Mouse (Mus musculus) E14TG2a.4 (cell line): ENCODE measurements around the gene Glt1d1.

Source experiments
- H3K27me3 ChIP-seq: 2 replicates; pipeline ENCODE4 v1.6.1; 2014; ENCODE audit warnings: low read length, control low read depth; ENCODE audit not compliant: insufficient read depth
- H3K36me3 ChIP-seq: 2 replicates; pipeline ENCODE4 v1.6.1; 2014; ENCODE audit warnings: low read length, control low read depth; ENCODE audit not compliant: insufficient read depth
- H3K4me1 ChIP-seq: replicated peaks from 2 replicates; pipeline ENCODE4 v1.6.1; 2014; ENCODE audit warnings: low read depth, low read length, control low read depth
- H3K4me3 ChIP-seq: replicated peaks from 2 replicates; pipeline ENCODE4 v1.5.1; 2014; ENCODE audit warnings: mild to moderate bottlenecking, low read length
- H3K9me3 ChIP-seq: 2 replicates; pipeline ENCODE4 v1.6.1; 2014; ENCODE audit warnings: low read length, control low read depth
- CTCF ChIP-seq: conservative IDR thresholded peaks from 2 replicates; pipeline ENCODE4 v1.5.1; 2014; ENCODE audit warnings: low read length
- NANOG ChIP-seq: IDR thresholded peaks from 2 replicates; pipeline ENCODE4 v1.6.1; 2014; ENCODE audit warnings: borderline replicate concordance, low read length, mixed read lengths
- POU5F1 ChIP-seq: IDR thresholded peaks from 2 replicates; pipeline ENCODE4 v1.6.1; 2014; ENCODE audit warnings: low read length, borderline replicate concordance

The Glt1d1 gene

DNA sequence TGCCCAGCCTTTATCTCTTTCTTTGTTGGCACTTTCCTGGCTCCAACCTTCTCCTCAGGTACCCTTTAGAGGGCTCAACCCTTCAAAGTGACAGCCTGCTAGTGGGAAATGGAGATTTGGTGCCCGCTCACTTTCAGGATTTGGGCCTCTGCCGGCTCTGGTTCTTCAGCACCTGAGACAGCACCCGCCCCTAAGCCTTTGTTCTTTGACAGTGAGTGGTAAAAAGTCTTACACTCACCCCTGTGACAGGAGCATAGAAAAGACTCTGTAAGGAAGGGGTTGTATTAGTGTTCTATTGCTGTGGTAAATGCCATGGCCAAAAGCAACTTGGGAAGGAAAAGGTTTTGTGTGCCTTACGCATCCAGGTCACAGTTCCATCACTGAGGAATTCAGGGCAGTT lies 63.8 kb downstream of the Glt1d1 start:
- Histone ChIP-seq H3K9me3 (no peaks in the 10 kb centered on the region), H3K27me3 (no peaks in the 10 kb centered on the region), H3K4me3 (no peak overlapping the region), H3K36me3 (peaks cover 77% of the 10 kb centered on the region), H3K4me1 (peaks cover 43% of the 10 kb centered on the region)
- TF ChIP-seq NANOG (no peak), POU5F1 (no peak), CTCF (no peak)

- peaks cover 43% of the 10 kb centered on the region for H3K4me1 ChIP-seq
- TF ChIP-seq CTCF, result no peak
- no peak for TF ChIP-seq NANOG
- no peak for TF ChIP-seq POU5F1
- H3K4me3 ChIP-seq, result no peak overlapping the region
Measured at GRCm38 (mm10) chr5:127696602-127697001, 64.5 kb downstream of the Glt1d1 start.

DNA sequence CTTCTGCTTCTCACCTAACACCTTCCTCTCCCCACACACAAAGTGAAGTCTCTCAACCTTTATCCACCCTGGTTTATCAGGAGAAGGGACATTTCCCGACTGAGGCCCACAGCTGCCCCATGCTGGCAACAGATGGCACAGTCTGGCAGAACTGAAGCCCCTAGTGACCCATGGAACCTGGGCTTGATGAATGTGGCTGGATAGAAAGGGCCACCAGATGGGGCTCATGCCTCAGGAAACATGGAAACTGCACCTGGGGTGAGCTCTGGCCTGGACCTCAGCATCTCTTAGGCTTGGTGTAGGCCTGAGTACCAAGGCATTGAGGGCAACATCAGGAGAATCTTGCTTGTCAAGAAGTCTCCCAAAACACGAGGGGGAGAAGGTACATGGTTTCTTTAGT lies 66.5 kb downstream of the Glt1d1 start:
- H3K36me3 ChIP-seq, result peaks cover 69% of the 10 kb centered on the region
- H3K4me3 ChIP-seq, result no peak overlapping the region
- TF ChIP-seq POU5F1, result no peak
- TF ChIP-seq CTCF, result no peak
- TF ChIP-seq NANOG, result no peak
- H3K9me3 ChIP-seq, result no peaks in the 10 kb centered on the region
- H3K27me3 ChIP-seq, result no peaks in the 10 kb centered on the region
- H3K4me1 ChIP-seq, result peaks cover 37% of the 10 kb centered on the region

More at GRCm38 (mm10) chr5:127696602-127697001, 64.5 kb downstream of the Glt1d1 start:
- Histone ChIP-seq H3K27me3 (no peaks in the 10 kb centered on the region), H3K36me3 (peaks cover 77% of the 10 kb centered on the region), H3K9me3 (no peaks in the 10 kb centered on the region)

DNA sequence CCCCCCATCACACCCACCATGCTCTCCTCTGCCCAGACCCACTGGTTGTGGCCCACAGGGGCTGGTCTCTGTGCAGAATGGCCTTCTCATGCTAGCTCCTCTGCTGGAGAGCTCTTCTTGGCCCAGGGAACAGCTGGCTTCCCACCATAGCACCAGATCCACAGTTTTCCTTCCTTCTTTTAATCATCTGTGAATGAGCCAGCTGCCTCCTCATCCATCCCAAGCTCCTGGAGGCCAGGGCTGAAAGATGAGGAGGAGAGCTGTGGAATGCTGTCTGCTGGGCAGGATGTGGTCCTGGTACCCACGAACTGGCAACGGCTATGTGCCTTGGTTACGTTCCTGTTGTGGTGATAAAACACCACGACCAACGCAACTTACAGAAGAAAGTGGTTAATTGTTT lies 67.6 kb downstream of the Glt1d1 start:
- Histone ChIP-seq H3K4me3 (no peak overlapping the region), H3K9me3 (no peaks in the 10 kb centered on the region)

GRCm38 (mm10) chr5:127700156-127700555 lies 68.1 kb downstream of the Glt1d1 start:
- Histone ChIP-seq H3K4me3 (no peak overlapping the region), H3K9me3 (no peaks in the 10 kb centered on the region), H3K4me1 (peaks cover 52% of the 10 kb centered on the region), H3K36me3 (peaks cover 53% of the 10 kb centered on the region), H3K27me3 (no peaks in the 10 kb centered on the region)
- TF ChIP-seq POU5F1 (no peak), NANOG (no peak), CTCF (peak; percentile 41)

More for the DNA sequence above, 67.6 kb downstream of the Glt1d1 start:
- Histone ChIP-seq H3K36me3 (peaks cover 57% of the 10 kb centered on the region), H3K27me3 (no peaks in the 10 kb centered on the region), H3K4me1 (peaks cover 48% of the 10 kb centered on the region)
- TF ChIP-seq NANOG, result no peak
- TF ChIP-seq CTCF, result no peak
- no peak for TF ChIP-seq POU5F1

DNA sequence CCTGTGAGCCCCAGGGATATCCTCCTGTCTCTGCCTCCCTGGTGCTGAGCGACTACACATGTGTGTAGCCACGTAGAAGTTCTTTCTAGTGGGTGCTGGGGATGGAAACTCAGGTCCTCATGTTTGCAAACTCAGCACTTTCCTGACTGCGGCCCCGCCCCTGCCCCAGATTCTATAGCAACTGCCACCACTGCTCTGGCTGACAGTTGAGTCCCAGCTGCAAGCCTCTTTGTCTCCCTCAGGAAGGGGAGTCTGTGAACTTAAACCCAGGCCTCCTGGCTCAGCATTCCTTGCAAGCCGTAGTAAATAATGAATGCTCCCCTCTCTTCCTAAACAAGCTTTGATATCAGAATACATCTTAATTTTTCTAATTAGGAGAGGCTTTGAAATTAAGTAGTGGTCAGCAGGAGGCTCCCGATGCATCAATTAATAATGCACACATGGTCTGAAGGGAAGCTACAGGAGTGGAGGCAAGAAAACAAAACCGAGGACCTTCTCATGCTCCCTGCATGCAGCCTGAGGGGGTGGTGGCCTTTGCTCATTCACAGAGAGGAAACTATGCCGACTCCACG lies 71.6 kb downstream of the Glt1d1 start:
- no peak overlapping the region for H3K4me3 ChIP-seq
- peaks cover 86% of the 10 kb centered on the region for H3K4me1 ChIP-seq
- H3K9me3 ChIP-seq, result no peaks in the 10 kb centered on the region
- TF ChIP-seq CTCF, result no peak
- no peak for TF ChIP-seq POU5F1
- no peaks in the 10 kb centered on the region for H3K27me3 ChIP-seq
- H3K36me3 ChIP-seq, result peaks cover 41% of the 10 kb centered on the region

GRCm38 (mm10) chr5:127705225-127705624 lies 73.2 kb downstream of the Glt1d1 start:
- Histone ChIP-seq H3K9me3 (no peaks in the 10 kb centered on the region), H3K27me3 (no peaks in the 10 kb centered on the region), H3K36me3 (peaks cover 26% of the 10 kb centered on the region), H3K4me3 (peak overlapping the region; percentile 20; the same call in 1 of the 2 replicates), H3K4me1 (peaks cover 87% of the 10 kb centered on the region)
- TF ChIP-seq POU5F1 (no peak), NANOG (no peak), CTCF (no peak)

GRCm38 (mm10) chr5:127705976-127706375 lies 73.9 kb downstream of the Glt1d1 start:
- Histone ChIP-seq H3K36me3 (peaks cover 26% of the 10 kb centered on the region), H3K4me1 (peaks cover 82% of the 10 kb centered on the region), H3K27me3 (no peaks in the 10 kb centered on the region)

GRCm38 (mm10) chr5:127708143-127708542 lies 76.1 kb downstream of the Glt1d1 start:
- no peaks in the 10 kb centered on the region for H3K27me3 ChIP-seq
- no peak overlapping the region for H3K4me3 ChIP-seq
- peaks cover 7% of the 10 kb centered on the region for H3K9me3 ChIP-seq
- peaks cover 13% of the 10 kb centered on the region for H3K36me3 ChIP-seq
- H3K4me1 ChIP-seq, result peaks cover 67% of the 10 kb centered on the region
- TF ChIP-seq POU5F1 (no peak), CTCF (peak; percentile 32)

More at GRCm38 (mm10) chr5:127705976-127706375, 73.9 kb downstream of the Glt1d1 start:
- no peak for TF ChIP-seq CTCF
- no peak for TF ChIP-seq POU5F1
- no peak for TF ChIP-seq NANOG
- Histone ChIP-seq H3K9me3 (no peaks in the 10 kb centered on the region), H3K4me3 (0 out of 2 replicates have a peak overlapping the region, but pooled peaks have one; percentile 21)
